Mouse (Mus musculus) hindbrain, embryonic 13.5 days (tissue): ENCODE results near the gene Gm28044. TPM values are rescaled to one million over a fixed set of nuclear protein-coding genes. Genes with fewer than 3 reads are reported as not detected.
"Not testable (repeated sequence)": the region's sequence is repeated elsewhere in the genome, so short reads cannot be mapped to it uniquely, and the experiment has no call there.

Experiments used
- ATAC-seq: fragments of 200-750 bp; cut with Nextera tagmentation; 2 replicates; pipeline ENCODE4 v1.8.0; 2017; ENCODE audit warnings: moderate TSS enrichment; ENCODE audit not compliant: low FRiP score
- H3K27ac ChIP-seq: fragments of 300-500 bp; sonication (generic); 2 replicates; pipeline ENCODE4 v1.5.1; 2015; ENCODE audit warnings: inconsistent platforms, mild to moderate bottlenecking, moderate library complexity
- H3K27me3 ChIP-seq: fragments of 300-500 bp; sonication (generic); 2 replicates; pipeline ENCODE4 v1.6.1; 2015; ENCODE audit warnings: mild to moderate bottlenecking, inconsistent platforms
- H3K36me3 ChIP-seq: fragments of 300-500 bp; sonication (generic); 2 replicates; pipeline ENCODE4 v1.6.1; 2015; ENCODE audit warnings: mild to moderate bottlenecking, inconsistent platforms
- H3K4me1 ChIP-seq: fragments of 300-500 bp; sonication (generic); replicated peaks from 2 replicates; pipeline ENCODE4 v1.6.1; 2015; ENCODE audit warnings: inconsistent platforms
- H3K4me2 ChIP-seq: fragments of 300-500 bp; sonication (generic); 2 replicates; pipeline ENCODE4 v1.6.1; 2015; ENCODE audit warnings: inconsistent platforms, mild to moderate bottlenecking, moderate library complexity
- H3K4me3 ChIP-seq: fragments of 300-500 bp; sonication (generic); 2 replicates; pipeline ENCODE4 v1.5.1; 2015; ENCODE audit warnings: mild to moderate bottlenecking, inconsistent platforms
- H3K9ac ChIP-seq: fragments of 300-500 bp; sonication (generic); 2 replicates; pipeline ENCODE4 v1.6.1; 2015; ENCODE audit warnings: mild to moderate bottlenecking, inconsistent platforms
- H3K9me3 ChIP-seq: fragments of 300-500 bp; sonication (generic); 2 replicates; pipeline ENCODE4 v1.6.1; 2016; ENCODE audit warnings: inconsistent platforms
- WGBS: fragments of 180-500 bp; shearing (Covaris S2); methylation state at CpG from one replicate; pipeline ENCODE4 v1.1.7; 2015; 5-methylcytosine and 5-hydroxymethylcytosine counted together
- polyA plus RNA-seq: library from polyadenylated mRNA; unstranded; fragments of >200 nt; fragmentation: Nextera tagmentation; extraction: Ambion mirVana; gene quantifications from 2 replicates; pipeline ENCODE4 v1.2.1, GENCODE M21; 2015

Gene Gm28044
- polyA plus RNA-seq, 1 experiment from 2014 or later = 0.44 TPM

- 0 out of 2 replicates have a peak, but pooled peaks have one; percentile 39 for ATAC-seq
- 41% methylated on average over 7 of the region's 7 CpGs for WGBS
- H3K27me3 ChIP-seq = no peaks in the 10 kb centered on the region
Observed at GRCm38 (mm10) chr13:67278314-67278713, 82.0 kb downstream of the Gm28044 start, which contains the start of gene Zfp458. TSS of gene Zfp458 (minus strand) at chr13:67278466.

GRCm38 (mm10) chr13:67269383-67270065 is 90.8 kb downstream of the Gm28044 start:
- Histone ChIP-seq H3K9ac (peak overlapping the region; percentile 79), H3K4me2 (peak overlapping the region; percentile 75), H3K27ac (peak overlapping the region; percentile 36), H3K4me1 (peaks cover 11% of the 10 kb centered on the region), H3K4me3 (peak overlapping the region; percentile 73)
- H3K9me3 ChIP-seq, H3K27me3 ChIP-seq, H3K36me3 ChIP-seq: not testable (repeated sequence)
- 48% methylated on average over 9 of the region's 9 CpGs for WGBS
- ATAC-seq = peak; percentile 49

More at GRCm38 (mm10) chr13:67278314-67278713, 82.0 kb downstream of the Gm28044 start, which contains the start of gene Zfp458:
- Histone ChIP-seq H3K27ac (no peak within 1 kb of the TSS), H3K4me1 (no peaks in the 10 kb centered on the region), H3K9ac (no peak within 1 kb of the TSS), H3K4me3 (no peak within 1 kb of the TSS), H3K9me3 (no peaks in the 10 kb centered on the region), H3K36me3 (no peaks in the 10 kb centered on the region), H3K4me2 (no peak within 1 kb of the TSS)

GRCm38 (mm10) chr13:67268568-67269369 is 91.6 kb downstream of the Gm28044 start:
- 9% methylated on average over 18 of the region's 18 CpGs for WGBS
- H3K9ac ChIP-seq = peak overlapping the region; percentile 79
- H3K27me3 ChIP-seq = no peaks in the 10 kb centered on the region
- H3K36me3 ChIP-seq = peaks cover 8% of the 10 kb centered on the region; the same call in 1 of the 2 replicates
- peak overlapping the region; percentile 73 for H3K4me3 ChIP-seq
- peak overlapping the region; percentile 36 for H3K27ac ChIP-seq
- peaks cover 11% of the 10 kb centered on the region for H3K4me1 ChIP-seq
- peak overlapping the region; percentile 75 for H3K4me2 ChIP-seq
- peak; percentile 100 for ATAC-seq
- H3K9me3 ChIP-seq = peaks cover 12% of the 10 kb centered on the region

Other genes with a start within 250 kb of the Gm28044 start
- 0.10 TPM in 1 of 2 replicates, not detected in the other for gene Rslcan18, start 244.3 kb downstream of the Gm28044 start, polyA plus RNA-seq
- 4.1 and 4.2 TPM in 2 replicates for gene Zfp759, start 238.9 kb downstream of the Gm28044 start, polyA plus RNA-seq
- gene Rsl1, start 187.4 kb downstream of the Gm28044 start, polyA plus RNA-seq = 5.5 and 7.5 TPM in 2 replicates
- gene Zfp455, start 166.0 kb downstream of the Gm28044 start, polyA plus RNA-seq = 2.6 and 3.1 TPM in 2 replicates
- gene Zfp458, start 82.1 kb downstream of the Gm28044 start, polyA plus RNA-seq = 5.1 and 5.4 TPM in 2 replicates
- 0.84 and 1.1 TPM in 2 replicates for gene Zfp457, start 54.1 kb downstream of the Gm28044 start, polyA plus RNA-seq
- gene Zfp595, start 28.0 kb downstream of the Gm28044 start, polyA plus RNA-seq = 1.6 and 1.9 TPM in 2 replicates
- gene Zfp953, start 69 bp upstream of the Gm28044 start, polyA plus RNA-seq = 0.68 and 0.69 TPM in 2 replicates
- gene Gm28041, start 15.2 kb upstream of the Gm28044 start, polyA plus RNA-seq = not detected in 2 replicates
- 0.55 and 0.72 TPM in 2 replicates for gene Zfp456, start 15.3 kb upstream of the Gm28044 start, polyA plus RNA-seq
- gene Zfp429, start 39.3 kb upstream of the Gm28044 start, polyA plus RNA-seq = 3.4 and 5.0 TPM in 2 replicates
- gene Zfp459, start 60.9 kb upstream of the Gm28044 start, polyA plus RNA-seq = 0.21 and 0.58 TPM in 2 replicates
- gene Zfp874a, start 91.1 kb upstream of the Gm28044 start, polyA plus RNA-seq = 5.2 and 6.8 TPM in 2 replicates
- 2.0 and 2.5 TPM in 2 replicates for gene Zfp874b, start 123.7 kb upstream of the Gm28044 start, polyA plus RNA-seq
- gene Zfp58, start 140.0 kb upstream of the Gm28044 start, polyA plus RNA-seq = 14.6 and 14.8 TPM in 2 replicates
- not detected in 2 replicates for gene Gm26965, start 165.6 kb upstream of the Gm28044 start, polyA plus RNA-seq
- 36.4 and 39.7 TPM in 2 replicates for gene Zfp87, start 165.6 kb upstream of the Gm28044 start, polyA plus RNA-seq
- 13.5 and 16.2 TPM in 2 replicates for gene Zfp748, start 193.3 kb upstream of the Gm28044 start, polyA plus RNA-seq
- gene Zfp729b, start 249.2 kb upstream of the Gm28044 start, polyA plus RNA-seq = 4.1 and 4.5 TPM in 2 replicates